12 mouse cellular contexts compared by ENCODE assay signal in genomic region chr16:94087570-94088225, GRCm38 (mm10). TPM values are rescaled to one million over a fixed set of nuclear protein-coding genes. Genes with fewer than 3 reads are reported as not detected.
DNase-seq lines count a peak whose midpoint lies in the region; ATAC-seq and TF ChIP-seq lines count a peak whose summit lies in the region.
"Had no signal": no experiment of that assay in that cellular context is flagged by ENCODE, and none has a peak within 500 bp of the region (broad histone marks: within the 10 kb centered on the region; RNA-seq: fewer than 3 reads in every experiment).

No protein-coding gene starts in this region.

- H3K9ac ChIP-seq in hindbrain, postnatal 0 days (replicated peaks; ENCODE audit: low read length), result no peak overlapping the region
- H3K9ac ChIP-seq in midbrain, embryonic 12.5 days (replicated peaks), result no peak overlapping the region
- H3K9ac ChIP-seq in midbrain, embryonic 14.5 days (replicated peaks; ENCODE audit: low read length), result no peak overlapping the region
- H3K9ac ChIP-seq in limb, embryonic 11.5 days (ENCODE audit: low read length), result peak overlapping the region; percentile 28; the same call in 1 of the 2 replicates

- peaks cover 100% of the 10 kb centered on the region for H3K27me3 ChIP-seq in hindbrain, embryonic 10.5 days (ENCODE audit: insufficient read depth, poor library complexity, severe bottlenecking)
- peaks cover 89% of the 10 kb centered on the region for H3K27me3 ChIP-seq in hindbrain, postnatal 0 days (ENCODE audit: insufficient read depth, low read length)
- peaks cover 99% of the 10 kb centered on the region for H3K27me3 ChIP-seq in midbrain, embryonic 12.5 days
- peaks cover 97% of the 10 kb centered on the region for H3K27me3 ChIP-seq in midbrain, embryonic 14.5 days (ENCODE audit: control insufficient read depth, insufficient read depth, low read length)
- peaks cover 90% of the 10 kb centered on the region for H3K27me3 ChIP-seq in limb, embryonic 11.5 days (ENCODE audit: control insufficient read depth, insufficient read depth, low read length)

- no peak for TF ChIP-seq CTCF in hindbrain, postnatal 0 days (IDR thresholded peaks at IDR 0.05; ENCODE audit: low read depth)

- H3K27ac ChIP-seq in hindbrain, embryonic 10.5 days, result no peak overlapping the region
- no peak overlapping the region for H3K27ac ChIP-seq in hindbrain, postnatal 0 days
- H3K27ac ChIP-seq in midbrain, embryonic 12.5 days (replicated peaks), result no peak overlapping the region
- no peak overlapping the region for H3K27ac ChIP-seq in midbrain, embryonic 14.5 days (replicated peaks; ENCODE audit: low read depth, low read length)
- no peak overlapping the region for H3K27ac ChIP-seq in limb, embryonic 11.5 days (replicated peaks; ENCODE audit: low read depth, low read length)

- no peak for DNase-seq in hindbrain, embryonic 10.5 days (ENCODE audit: low spot score)
- no peak for DNase-seq in hindbrain, postnatal 0 days (ENCODE audit: low spot score)
- no peak for DNase-seq in midbrain, embryonic 14.5 days
- DNase-seq in limb, embryonic 11.5 days (ENCODE audit: low spot score), result peak; percentile 53
- DNase-seq in layer of hippocampus, adult 18-20 months (ENCODE audit: low spot score in 2 of 2), result no peak
- no peak for DNase-seq in adrenal gland, postnatal 25 days
- DNase-seq: lung, postnatal 36 days; right cerebral cortex, postnatal 4 days; thymus, adult 18-20 months had no signal

- 2% methylated on average over 16 of the region's 16 CpGs for WGBS in hindbrain, embryonic 10.5 days
- 4% methylated on average over 16 of the region's 16 CpGs for WGBS in hindbrain, postnatal 0 days
- WGBS in midbrain, embryonic 12.5 days, result 3% methylated on average over 16 of the region's 16 CpGs
- WGBS in midbrain, embryonic 14.5 days, result 3% methylated on average over 16 of the region's 16 CpGs
- 4% methylated on average over 16 of the region's 16 CpGs for WGBS in limb, embryonic 11.5 days

- peak overlapping the region; percentile 3; the same call in 1 of the 2 replicates for H3K4me3 ChIP-seq in hindbrain, embryonic 10.5 days
- no peak overlapping the region for H3K4me3 ChIP-seq in hindbrain, postnatal 0 days (ENCODE audit: low read length)
- H3K4me3 ChIP-seq in midbrain, embryonic 12.5 days, result peak overlapping the region; percentile 27
- H3K4me3 ChIP-seq in midbrain, embryonic 14.5 days (replicated peaks; ENCODE audit: low read depth, low read length), result no peak overlapping the region
- H3K4me3 ChIP-seq in limb, embryonic 11.5 days (ENCODE audit: low read depth, low read length), result peak overlapping the region; percentile 26

- no peak for ATAC-seq in hindbrain, postnatal 0 days
- no peak for ATAC-seq in midbrain, embryonic 12.5 days (ENCODE audit: low FRiP score, low read depth)
- no peak for ATAC-seq in midbrain, embryonic 14.5 days (ENCODE audit: low FRiP score, low TSS enrichment)
- ATAC-seq in limb, embryonic 11.5 days (ENCODE audit: insufficient number of reproducible peaks, low FRiP score, low TSS enrichment, low read depth), result no peak
- ATAC-seq: activated CD4-positive, CD25-positive, alpha-beta regulatory T cell, adult 4 months had no signal

- no peak overlapping the region for H3K4me2 ChIP-seq in hindbrain, postnatal 0 days (ENCODE audit: low read depth, low read length)
- peak overlapping the region; percentile 22; the same call in 1 of the 2 replicates for H3K4me2 ChIP-seq in midbrain, embryonic 12.5 days (replicated peaks)
- no peak overlapping the region for H3K4me2 ChIP-seq in midbrain, embryonic 14.5 days (ENCODE audit: low read length)
- peak overlapping the region; percentile 16; the same call in 1 of the 2 replicates for H3K4me2 ChIP-seq in limb, embryonic 11.5 days (ENCODE audit: low read depth, severe bottlenecking)

- no peaks in the 10 kb centered on the region for H3K36me3 ChIP-seq in hindbrain, embryonic 10.5 days
- H3K36me3 ChIP-seq in hindbrain, postnatal 0 days (ENCODE audit: insufficient read depth, low read length), result no peaks in the 10 kb centered on the region
- no peaks in the 10 kb centered on the region for H3K36me3 ChIP-seq in midbrain, embryonic 12.5 days
- no peaks in the 10 kb centered on the region for H3K36me3 ChIP-seq in midbrain, embryonic 14.5 days (ENCODE audit: control insufficient read depth, insufficient read depth, low read length)
- no peaks in the 10 kb centered on the region for H3K36me3 ChIP-seq in limb, embryonic 11.5 days (ENCODE audit: control insufficient read depth, insufficient read depth, low read length)

- peaks cover 30% of the 10 kb centered on the region for H3K4me1 ChIP-seq in hindbrain, embryonic 10.5 days (replicated peaks)
- no peaks in the 10 kb centered on the region for H3K4me1 ChIP-seq in hindbrain, postnatal 0 days (ENCODE audit: insufficient read depth, low read length)
- H3K4me1 ChIP-seq in midbrain, embryonic 12.5 days, result peaks cover 24% of the 10 kb centered on the region
- 0 out of 2 replicates have a peak, but pooled peaks cover 10% of the 10 kb centered on the region for H3K4me1 ChIP-seq in midbrain, embryonic 14.5 days (ENCODE audit: control insufficient read depth, insufficient read depth, low read length)
- peaks cover 15% of the 10 kb centered on the region; the same call in 1 of the 2 replicates for H3K4me1 ChIP-seq in limb, embryonic 11.5 days (ENCODE audit: control insufficient read depth, insufficient read depth, low read length)

- H3K9me3 ChIP-seq in hindbrain, embryonic 10.5 days, result no peaks in the 10 kb centered on the region
- H3K9me3 ChIP-seq in hindbrain, postnatal 0 days (ENCODE audit: low read length), result no peaks in the 10 kb centered on the region
- no peaks in the 10 kb centered on the region for H3K9me3 ChIP-seq in midbrain, embryonic 12.5 days
- H3K9me3 ChIP-seq in midbrain, embryonic 14.5 days (ENCODE audit: control insufficient read depth, low read length), result no peaks in the 10 kb centered on the region
- no peaks in the 10 kb centered on the region for H3K9me3 ChIP-seq in limb, embryonic 11.5 days (ENCODE audit: control insufficient read depth, low read length)

RNA-seq across cellular contexts. Expression of gene Sim2, which starts 3.0 kb away (rescaled TPM):
- 0.25 and 0.27 TPM in 2 replicates for polyA plus RNA-seq in hindbrain, embryonic 10.5 days (2016; fragmentation: Nextera tagmentation; extraction: Ambion mirVana)
- 0.11 TPM in 1 of 2 replicates, not detected in the other for total RNA-seq in hindbrain, postnatal 0 days (2014; rRNA removed)
- polyA plus RNA-seq in hindbrain, postnatal 0 days (2015; fragmentation: Nextera tagmentation; extraction: Ambion mirVana), result 0.05 TPM in 1 of 2 replicates, not detected in the other
- 0.83 and 2.0 TPM in 2 replicates for polyA plus RNA-seq in midbrain, embryonic 12.5 days (2016; fragmentation: Nextera tagmentation; extraction: Ambion mirVana)
- 0.05 TPM in 1 of 2 replicates, not detected in the other for polyA plus RNA-seq in midbrain, embryonic 14.5 days (2014; fragmentation: Nextera tagmentation; extraction: Ambion mirVana)
- 2.6 and 2.7 TPM in 2 replicates for polyA plus RNA-seq in limb, embryonic 11.5 days (2014; fragmentation: Nextera tagmentation; extraction: Ambion mirVana)
- total RNA-seq in layer of hippocampus, adult 18-20 months (2021), result under 1 TPM; 0.30 to 0.47 TPM
- not detected in 2 replicates for total RNA-seq in adrenal gland, postnatal 25 days (2021)
- total RNA-seq: neutrophil, adult 5-6 weeks had no signal
- polyA plus RNA-seq: activated CD4-positive, CD25-positive, alpha-beta regulatory T cell, adult 4 months had no signal

Comparison
In these comparisons a context has a peak if more than half of its experiments do, and no peak if none do; other contexts are left out.
1. H3K4me3 ChIP-seq: peak in hindbrain, embryonic 10.5 days (single experiment), midbrain, embryonic 12.5 days (single experiment) and limb, embryonic 11.5 days (single experiment); none in hindbrain, postnatal 0 days (single experiment) and midbrain, embryonic 14.5 days (single experiment).
2. H3K4me2 ChIP-seq: peak in midbrain, embryonic 12.5 days (single experiment) and limb, embryonic 11.5 days (single experiment); none in hindbrain, postnatal 0 days (single experiment) and midbrain, embryonic 14.5 days (single experiment).